Mouse (Mus musculus) T-helper 17 cell (primary cell): ENCODE data around the gene Atp6v1fnb.

ENCODE experiments used
- in situ Hi-C, 2 experiments: fragments of 300-600 bp; cut with MboI, MseI; formaldehyde crosslinking; loops; 1 replicate in 1 of 2; 2 replicates in 1 of 2; pipeline ENCODE4 v1.15.1; 2025; ENCODE audit warnings: high pct_unique_total_duplicates in 2 of 2

Atp6v1fnb gene

DNA sequence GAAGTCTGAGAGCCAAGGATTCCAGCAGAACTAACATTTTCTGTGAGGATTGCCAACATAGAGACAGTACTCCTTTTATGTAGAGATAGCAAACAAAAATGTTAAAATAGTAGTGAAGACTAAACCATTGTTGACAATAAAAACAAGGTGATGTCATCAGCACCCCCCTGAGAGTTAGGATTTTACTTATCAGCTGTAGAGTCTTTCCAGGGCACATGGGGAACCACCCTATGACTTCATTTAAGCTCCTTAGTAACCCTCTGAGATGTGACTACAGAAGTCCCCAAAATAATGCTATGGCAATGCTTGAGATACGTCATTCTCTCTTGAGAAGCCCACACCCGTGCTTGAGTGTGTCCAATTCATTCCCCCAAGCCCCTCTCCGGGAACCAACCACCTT is 7.8 kb upstream of the Atp6v1fnb start:
- in situ Hi-C loops = no loop called here

DNA sequence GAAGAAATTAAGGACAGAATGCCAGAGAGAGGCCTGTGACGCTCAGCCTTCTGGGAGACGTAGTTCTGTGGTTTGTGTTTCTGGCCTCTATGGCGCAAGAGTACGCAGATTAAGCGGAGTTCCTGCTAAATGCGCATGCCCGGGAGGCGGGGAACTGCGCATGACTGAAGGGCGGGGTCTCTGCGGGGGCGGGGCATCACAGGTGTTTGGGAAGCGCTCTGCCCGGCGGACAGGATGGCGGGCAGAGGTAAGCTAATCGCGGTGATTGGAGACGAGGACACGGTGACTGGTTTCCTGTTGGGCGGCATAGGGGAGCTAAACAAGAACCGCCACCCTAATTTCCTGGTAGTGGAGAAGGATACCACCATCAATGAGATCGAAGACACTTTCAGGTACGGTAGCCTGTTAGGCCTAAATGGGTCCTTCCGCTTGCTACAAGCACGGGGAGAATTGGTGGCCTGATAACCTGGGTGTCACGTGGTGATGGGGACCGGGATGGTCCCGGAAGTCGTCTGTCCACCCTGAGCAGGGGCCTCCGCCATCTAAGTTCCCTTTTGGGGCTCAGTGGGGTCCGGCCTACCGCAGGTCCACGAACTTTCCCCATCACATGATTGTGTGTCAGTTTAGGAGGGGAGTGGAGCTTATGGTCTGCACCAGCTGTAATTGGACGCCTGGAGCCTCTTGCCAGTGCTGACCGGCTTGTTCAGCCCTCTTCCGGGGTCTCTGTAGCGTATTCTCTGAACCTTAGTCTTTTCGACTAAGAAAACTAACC is 3.5 kb upstream of the Atp6v1fnb start, which contains the start of gene Atp6v1f:
TSS of gene Atp6v1f (plus strand) at position 136 of the 772 bp plus-strand sequence.
- in situ Hi-C loops = no loop called here

DNA sequence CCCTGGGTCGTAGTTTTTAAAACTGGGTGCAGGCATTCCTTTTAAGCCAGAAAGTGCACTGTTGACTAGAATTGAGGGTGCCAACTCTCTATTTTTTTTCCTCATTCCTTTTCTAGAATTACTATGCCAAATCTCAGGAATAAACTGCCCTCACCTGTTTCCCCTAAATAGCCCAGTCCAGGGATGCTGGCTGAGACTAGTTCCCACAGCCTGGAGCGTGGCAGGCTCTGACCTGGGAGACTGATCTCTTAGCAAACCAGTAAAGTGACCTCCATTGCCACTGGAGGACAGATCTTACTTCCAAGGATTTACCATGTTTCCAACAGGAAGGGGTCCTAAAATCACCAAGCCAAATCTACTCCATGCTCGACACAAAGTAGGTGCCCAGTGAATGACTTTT is 2.4 kb upstream of the Atp6v1fnb start:
- in situ Hi-C loops = no loop called here

DNA sequence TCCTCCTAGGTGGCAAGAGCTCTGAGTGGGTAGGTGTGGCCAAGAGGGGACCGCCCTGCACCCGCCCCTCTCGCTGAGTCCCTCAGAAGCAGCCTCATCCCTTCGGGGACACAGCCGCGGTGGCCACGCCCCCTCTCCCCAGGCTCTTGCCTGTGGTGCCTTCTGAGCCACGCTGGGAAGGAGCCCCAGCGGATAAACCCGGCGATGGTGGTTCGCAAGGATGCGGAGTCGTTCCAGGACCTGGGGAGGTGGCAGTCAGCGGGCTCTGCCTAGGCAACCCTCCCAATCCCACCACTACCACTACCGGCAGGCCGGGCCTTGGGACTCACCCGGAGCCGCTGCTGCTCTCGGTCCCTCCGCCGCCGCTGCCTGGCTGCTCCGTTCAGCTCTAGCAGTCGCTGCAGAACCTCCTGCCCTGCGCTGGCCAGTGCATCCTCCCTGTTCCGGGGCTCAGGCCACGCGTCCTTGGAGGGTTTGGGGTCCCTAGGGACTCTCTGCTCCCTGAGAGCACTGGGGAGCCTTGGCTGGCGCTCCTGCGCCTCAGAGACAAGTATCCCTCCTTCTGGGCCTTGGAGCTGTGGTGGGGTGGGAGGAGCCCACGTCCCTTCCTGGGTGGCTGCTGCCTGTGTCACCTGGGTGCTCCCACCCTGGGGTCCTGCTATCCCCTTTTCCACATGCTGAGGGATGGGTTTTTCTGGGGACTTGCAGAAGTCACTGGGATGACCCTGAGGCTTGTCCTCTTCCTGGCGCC is 2.9 kb downstream of the Atp6v1fnb start:
- in situ Hi-C loops = no loop called here

DNA sequence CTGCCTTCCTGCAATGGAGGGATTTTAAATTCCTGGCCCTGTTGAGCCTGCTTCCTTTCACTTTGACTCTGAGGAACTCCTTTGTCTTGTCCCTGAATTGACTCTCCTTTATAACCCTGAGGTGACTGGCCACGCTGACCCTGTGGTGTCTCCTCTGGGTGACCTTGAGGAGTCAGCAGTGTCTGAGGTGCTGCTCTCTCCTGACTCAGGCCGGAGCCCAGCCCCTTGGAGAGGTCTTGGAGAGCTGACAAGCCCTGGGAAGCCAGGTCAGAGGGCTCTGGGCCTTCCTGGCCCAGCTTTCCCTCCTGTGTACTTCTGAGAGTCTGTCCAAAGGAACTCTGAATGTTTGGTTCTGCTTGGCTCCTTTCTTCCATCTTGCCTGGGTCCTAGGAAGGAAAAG is 3.5 kb downstream of the Atp6v1fnb start:
- in situ Hi-C loops = no loop called here

DNA sequence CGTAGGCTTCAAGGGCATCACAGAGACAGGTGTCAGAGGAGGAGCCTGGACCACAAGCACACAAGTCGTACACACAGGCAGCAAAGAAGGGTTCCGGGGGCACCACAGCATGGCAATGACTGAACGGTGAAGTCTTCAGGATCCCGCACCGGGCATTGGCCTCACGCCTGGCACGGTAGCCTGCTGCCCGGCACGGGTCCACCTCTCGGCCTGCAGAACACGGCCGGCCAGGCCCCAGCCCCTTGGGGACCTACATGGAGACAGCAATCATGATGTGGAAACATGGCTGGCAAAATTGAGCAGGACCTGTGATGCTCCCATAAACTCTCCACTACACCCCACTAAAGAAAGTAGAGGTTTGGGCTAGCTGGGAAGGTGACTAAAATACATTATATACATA is 11.5 kb downstream of the Atp6v1fnb start:
- in situ Hi-C loops = no loop called here

DNA sequence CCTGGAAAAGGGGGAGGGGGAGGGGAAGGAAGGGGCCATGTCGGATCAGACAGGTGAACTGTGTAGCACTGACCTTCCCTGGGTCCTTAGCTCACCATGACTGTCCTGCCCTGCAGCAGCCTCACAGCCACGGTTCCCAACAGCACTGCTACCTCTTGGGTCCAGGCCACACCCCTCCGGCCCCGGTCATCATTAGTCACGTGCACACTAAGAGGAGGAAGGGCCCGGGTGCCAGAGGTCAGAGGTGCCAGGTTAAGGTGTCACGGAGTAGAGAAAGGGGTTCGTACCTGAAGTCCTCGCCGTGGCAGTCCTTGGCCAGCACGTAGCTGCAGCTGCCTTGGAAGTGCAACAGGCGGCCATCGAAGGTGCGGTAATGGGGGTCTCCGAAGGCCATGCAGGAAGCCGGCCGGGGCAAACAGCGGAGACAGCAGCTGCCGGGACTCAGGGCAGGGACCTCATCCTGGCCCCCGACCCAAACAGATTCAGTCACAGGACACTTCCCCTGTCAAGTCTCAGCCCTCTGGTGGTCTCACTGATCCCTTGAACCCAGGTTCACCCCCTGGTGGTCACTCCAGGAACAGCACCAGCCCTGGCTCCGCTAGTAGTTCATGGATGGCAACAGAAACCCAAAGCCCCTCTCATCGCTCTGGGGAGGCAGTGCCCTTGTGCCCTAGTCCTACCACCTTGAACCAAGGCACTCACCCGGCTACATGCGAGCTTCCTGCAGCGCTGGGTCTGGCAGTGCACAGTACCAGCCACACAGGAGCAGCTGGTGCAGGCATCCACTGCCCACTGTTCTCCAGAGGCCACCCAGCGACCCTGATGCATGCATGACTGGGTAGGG is 13.7 kb downstream of the Atp6v1fnb start:
- in situ Hi-C loops = no loop called here

DNA sequence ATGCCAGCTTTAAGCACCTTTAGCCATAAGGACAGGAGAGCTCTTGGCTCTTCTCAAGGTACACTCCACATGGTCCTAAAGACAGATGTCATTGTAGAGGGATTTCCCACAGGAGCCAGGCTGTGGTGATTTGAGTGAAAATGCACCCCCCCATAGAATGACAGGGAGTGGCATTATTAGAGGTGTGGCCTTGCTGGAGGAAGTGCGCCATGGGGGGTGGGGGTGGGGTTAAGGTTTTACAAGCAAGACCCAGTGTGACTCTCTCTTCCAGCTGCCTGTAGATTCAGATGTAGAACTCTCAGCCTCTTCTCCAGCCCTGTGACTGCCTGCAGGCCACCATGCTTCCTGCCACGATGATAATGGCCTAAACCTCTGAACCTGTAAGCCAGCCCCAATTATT is 14.7 kb downstream of the Atp6v1fnb start:
- in situ Hi-C loops = no loop called here

DNA sequence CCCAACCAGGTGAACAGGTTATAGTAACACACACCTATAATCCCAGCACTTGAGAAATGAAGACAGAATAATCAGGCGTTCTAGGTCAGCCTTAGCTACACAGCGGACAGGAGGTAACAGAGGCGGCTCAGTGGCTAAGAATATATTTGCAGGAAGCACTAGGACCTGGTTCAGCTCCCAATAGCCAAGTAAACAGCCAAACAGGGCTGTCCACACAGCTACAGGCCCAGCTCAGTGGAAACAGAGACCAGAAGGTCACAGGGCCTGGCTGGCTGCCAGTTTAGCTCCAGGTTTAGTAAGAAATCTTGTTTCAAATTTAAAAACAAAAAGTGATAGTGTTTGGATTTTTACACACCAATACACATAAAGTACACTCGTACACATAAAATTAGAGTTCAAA is 22.9 kb downstream of the Atp6v1fnb start:
- in situ Hi-C loops = loop anchor here in 1 of 2 experiments (10.0 kb wide), 1 partner anchor 1481 kb away; no protein-coding TSS in a partner anchor

DNA sequence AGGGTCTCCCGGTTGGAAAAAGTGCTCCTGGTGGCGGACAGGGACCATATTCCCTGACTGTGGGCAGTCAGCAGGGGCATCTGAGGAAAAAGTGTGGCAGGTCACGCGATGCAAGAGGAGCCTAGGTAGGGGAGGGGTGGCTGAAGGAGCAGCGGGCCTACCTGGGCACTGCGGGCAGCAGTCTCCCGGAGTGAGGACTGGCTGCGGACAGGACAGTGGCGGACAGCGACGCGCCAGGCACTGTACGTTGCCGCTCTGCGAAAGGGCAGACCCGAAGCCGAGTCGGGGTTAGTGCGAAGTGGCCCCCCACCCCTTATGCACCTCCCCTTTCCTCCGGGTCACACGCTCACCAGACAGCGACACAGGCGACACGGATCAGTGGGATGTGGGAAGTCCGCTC is 25.0 kb downstream of the Atp6v1fnb start:
- in situ Hi-C loops = loop anchor here in 1 of 2 experiments (10.0 kb wide), 1 partner anchor 1479 kb away; no protein-coding TSS in a partner anchor

DNA sequence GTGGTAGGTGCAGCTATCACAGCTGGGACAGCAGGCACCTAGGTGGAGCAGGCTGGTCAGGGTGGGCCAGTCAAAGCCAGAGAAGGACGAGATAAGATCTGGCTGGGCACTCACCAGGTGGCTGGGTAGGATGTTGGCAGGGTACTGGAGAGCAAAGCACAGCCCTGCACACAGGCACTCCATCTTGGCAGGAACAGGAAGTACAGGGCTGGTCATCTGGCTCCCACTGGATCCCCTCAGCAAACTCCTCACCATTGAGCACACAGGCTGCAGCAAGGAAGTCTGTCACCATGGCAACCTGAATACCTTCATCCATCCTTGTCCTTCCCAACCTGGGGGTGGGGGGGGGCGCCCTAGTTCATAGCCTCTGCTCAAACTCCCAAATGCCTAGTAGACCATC is 26.6 kb downstream of the Atp6v1fnb start:
- in situ Hi-C loops = loop anchor here in 1 of 2 experiments (10.0 kb wide), 1 partner anchor 1477 kb away; no protein-coding TSS in a partner anchor

DNA sequence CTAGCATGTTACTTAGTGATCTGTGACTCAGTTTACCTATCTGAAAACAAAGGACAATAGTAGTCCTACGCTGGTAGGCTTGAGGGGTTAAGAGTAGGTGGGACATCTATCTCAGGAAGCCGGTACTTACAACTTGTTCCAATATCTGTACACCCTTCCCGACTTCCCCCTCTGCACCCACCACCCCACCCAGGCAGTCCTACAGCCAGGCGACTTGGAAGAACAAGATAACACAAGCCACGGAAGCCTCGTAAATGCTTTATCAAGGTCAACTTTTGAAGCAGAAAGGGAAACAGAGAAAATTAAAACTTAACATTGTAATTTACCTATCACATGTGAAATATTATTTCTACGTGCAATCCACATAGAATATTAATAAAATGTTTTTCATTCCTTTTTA is 28.9 kb downstream of the Atp6v1fnb start:
- in situ Hi-C loops = no loop called here

DNA sequence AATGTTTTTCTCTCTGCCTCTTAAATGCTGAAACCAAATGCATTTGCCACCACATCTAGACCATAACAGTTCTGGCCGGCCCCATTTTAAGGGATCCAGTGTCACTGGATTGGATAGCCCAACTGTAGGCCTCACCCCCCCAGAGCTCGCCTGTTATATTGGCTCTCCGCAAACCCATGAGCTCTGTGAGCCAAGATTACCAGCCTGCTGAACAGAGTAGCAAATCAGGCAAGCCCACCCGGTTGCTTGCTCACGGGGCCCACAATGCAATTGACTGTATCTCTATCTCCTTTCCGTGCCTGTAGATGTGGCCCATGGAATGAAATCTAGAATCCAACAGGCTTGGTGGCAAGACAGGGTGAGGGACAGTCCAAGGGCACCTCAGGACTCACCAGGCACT is 29.6 kb downstream of the Atp6v1fnb start:
- in situ Hi-C loops = no loop called here

DNA sequence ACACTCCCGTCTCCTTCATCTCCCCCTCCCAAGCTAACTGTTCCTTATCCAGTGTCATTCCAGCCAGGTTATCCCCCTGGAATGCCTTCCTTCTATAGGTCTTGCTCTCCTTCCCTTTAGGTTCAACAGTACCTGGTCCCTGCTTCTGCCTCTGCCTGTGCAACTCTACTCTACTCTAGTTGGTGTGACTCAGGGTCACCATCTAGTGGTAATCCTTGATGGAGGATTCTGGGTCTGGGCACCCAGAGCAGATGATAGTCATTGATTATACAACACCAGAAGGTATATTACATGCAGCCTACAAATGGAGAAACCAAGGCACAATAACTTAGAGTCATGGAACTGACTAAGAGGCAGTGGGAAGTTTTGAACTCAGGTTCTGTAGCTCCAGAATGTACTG is 30.4 kb downstream of the Atp6v1fnb start:
- in situ Hi-C loops = no loop called here

DNA sequence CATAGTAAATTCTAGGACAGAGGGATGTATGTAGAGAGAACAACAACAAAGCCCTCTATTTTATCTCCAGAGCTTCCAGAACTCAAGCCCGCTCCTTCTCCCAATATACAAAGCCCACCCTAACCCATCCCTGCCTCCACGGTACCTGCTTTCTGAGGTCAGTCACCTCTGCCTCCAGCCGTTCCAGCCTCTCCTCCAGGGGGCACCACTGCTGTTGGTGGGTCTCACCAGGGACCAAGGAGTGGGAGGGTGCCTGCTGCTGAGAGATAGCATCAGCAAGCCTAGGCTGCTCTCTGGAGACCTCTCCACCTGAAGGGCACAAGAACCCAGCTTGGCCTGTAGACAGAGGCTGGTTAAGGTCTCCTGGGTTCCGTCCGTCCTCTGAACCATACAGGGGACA is 34.3 kb downstream of the Atp6v1fnb start:
- in situ Hi-C loops = no loop called here

DNA sequence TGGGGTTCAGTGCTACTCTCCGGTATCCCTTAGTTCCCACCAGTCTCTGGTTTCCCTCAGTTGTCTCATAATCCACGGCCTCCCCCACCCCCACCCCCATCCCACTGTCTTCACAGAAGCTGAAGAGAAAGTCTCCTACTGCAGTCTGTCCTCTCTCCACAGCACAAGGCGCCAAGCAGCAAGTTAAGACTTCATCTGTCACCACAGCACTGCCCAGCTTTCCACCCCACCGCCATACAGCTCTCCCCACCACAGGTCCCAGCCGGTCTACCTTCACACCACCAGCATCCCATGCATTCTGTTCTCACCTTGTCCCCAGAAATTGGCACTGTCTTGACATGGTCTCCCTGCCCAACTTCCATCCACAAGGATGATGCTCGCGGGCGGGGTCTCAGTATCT is 35.6 kb downstream of the Atp6v1fnb start:
- in situ Hi-C loops = no loop called here

DNA sequence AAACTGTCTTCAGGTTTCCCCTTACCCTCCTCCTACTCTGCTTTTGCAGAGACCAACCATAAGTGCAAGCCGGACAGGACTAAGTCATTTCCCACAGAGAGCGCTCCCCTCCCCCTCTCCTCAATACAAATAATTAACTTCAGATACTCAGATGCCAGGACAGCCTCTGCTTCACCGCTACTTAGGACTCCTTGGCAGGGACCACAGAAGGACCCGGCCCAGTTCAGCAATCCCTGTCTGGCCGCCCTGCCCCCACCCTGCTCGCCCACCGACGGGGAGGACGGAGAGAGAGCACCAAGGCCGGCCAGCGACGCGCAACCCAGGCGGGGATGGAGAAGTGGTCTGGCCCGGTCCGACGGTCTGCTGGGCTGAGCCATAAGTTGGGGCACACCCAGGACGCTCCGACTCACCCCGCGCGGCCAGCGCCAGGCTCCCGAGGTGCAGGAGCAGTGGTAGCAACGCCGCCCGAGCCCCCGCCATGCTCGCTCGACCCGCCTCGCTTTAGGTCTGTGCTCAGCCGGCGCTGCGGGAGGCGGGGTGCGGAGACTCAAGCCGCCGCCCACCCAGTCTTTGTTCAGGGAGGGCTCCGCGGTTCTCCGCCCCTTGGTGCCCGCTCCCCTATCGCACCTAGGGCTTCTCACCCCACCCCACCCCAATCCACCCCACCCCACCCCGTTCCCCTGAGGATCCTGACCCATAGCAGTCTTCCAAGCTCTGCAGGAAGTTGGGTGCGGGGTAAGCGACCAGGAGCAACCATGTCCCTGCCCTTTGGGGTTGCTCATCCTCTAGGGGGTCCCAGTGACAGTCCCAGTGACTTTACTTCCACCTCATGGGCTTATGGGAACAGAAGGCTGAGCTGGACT is 36.4 kb downstream of the Atp6v1fnb start, which contains the start of gene Kcp:
TSS of gene Kcp (minus strand) at position 506 of the 863 bp plus-strand sequence.
- in situ Hi-C loops = no loop called here

DNA sequence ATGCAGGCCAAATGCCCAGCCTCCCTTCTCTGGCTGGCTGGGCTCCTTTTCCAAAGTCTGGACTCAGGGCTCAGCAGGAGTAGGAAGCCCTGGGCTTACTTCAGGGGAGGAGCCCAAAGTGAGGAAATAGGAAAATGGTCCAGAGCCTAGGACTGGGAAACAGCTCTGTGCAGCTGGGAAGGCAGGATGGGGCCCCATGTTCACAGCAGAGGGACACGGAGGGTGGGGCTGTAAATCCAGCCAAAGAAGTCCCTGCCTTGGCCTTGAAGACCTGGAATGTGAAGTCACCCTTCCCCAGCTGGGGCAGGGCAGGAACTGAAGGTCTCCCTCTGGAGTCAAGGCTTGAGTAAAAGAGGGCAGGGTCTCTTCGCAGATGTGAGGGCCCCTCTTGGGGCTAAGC is 37.8 kb downstream of the Atp6v1fnb start:
- in situ Hi-C loops = no loop called here

DNA sequence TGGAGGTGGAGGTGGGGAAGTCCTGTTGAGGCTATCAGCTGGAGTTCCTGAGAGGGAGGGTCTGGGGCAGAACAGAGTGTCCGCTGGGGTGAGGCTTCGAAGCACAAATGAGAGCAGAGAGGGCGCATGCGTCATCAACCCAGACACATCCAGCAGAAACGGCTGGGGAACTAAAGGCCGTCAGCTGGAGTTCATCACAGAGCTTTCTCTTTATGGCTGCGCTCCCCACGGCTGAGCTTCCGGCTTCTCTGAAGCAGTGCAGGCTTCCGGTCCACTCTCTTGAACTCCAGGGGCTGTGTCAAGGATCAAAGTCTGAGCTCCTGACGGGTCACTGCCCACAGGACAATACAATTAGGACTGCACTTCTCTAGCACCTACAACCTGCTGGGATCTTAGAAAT is 42.0 kb downstream of the Atp6v1fnb start:
- in situ Hi-C loops = no loop called here

DNA sequence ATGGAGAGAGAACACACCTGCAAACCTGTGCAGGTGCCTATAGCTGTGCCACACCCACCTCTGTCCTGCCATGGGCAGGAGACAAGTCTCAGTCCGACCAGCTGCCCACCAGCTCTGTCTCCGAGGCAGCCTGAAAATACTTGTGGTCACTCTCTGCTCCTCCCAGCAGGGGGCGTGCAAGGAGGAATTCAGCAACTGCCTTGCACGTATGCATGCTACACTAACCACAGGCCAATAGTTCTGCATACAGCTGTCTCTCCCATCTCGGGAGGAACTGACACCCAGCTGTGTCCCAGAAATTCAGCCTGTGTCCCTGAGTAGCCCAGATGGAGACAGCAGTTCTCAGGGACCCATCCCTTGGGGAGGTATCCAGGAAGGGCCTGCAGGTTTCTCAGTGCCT is 45.9 kb downstream of the Atp6v1fnb start:
- in situ Hi-C loops = loop anchor here in 1 of 2 experiments (5.0 kb wide), 1 partner anchor 345 kb away; no protein-coding TSS in a partner anchor
